Mouse (Mus musculus) heart, embryonic 10.5 days (tissue): Measurements from ENCODE around the gene Fam173a. TPM values are rescaled to one million over a fixed set of nuclear protein-coding genes. Genes with fewer than 3 reads are reported as not detected.

Experiments
- DNase-seq: peaks from one replicate; pipeline ENCODE4 v3.0.0-alpha.2; 2017; ENCODE audit warnings: low spot score
- H3K27ac ChIP-seq: fragments of 300-500 bp; sonication (generic); 2 replicates; pipeline ENCODE4 v1.5.1; 2016; ENCODE audit warnings: mild to moderate bottlenecking
- H3K27me3 ChIP-seq: fragments of 300-500 bp; sonication (generic); 2 replicates; pipeline ENCODE4 v1.6.1; 2016; ENCODE audit warnings: mild to moderate bottlenecking; ENCODE audit not compliant: poor library complexity, insufficient read depth, severe bottlenecking
- H3K36me3 ChIP-seq: fragments of 300-500 bp; sonication (generic); 2 replicates; pipeline ENCODE4 v1.6.1; 2016; ENCODE audit warnings: mild to moderate bottlenecking, moderate library complexity
- H3K4me1 ChIP-seq: fragments of 300-500 bp; sonication (generic); 2 replicates; pipeline ENCODE4 v1.6.1; 2016; ENCODE audit warnings: mild to moderate bottlenecking
- H3K4me3 ChIP-seq: fragments of 300-500 bp; sonication (generic); 2 replicates; pipeline ENCODE4 v1.5.1; 2016; ENCODE audit warnings: mild to moderate bottlenecking, moderate library complexity
- H3K9me3 ChIP-seq: fragments of 300-500 bp; sonication (generic); 2 replicates; pipeline ENCODE4 v1.6.1; 2016; ENCODE audit warnings: mild to moderate bottlenecking, moderate library complexity
- WGBS: fragments of 180-500 bp; shearing (Covaris S2); methylation state at CpG from one replicate; pipeline ENCODE4 v1.1.7; 2016; 5-methylcytosine and 5-hydroxymethylcytosine counted together
- polyA plus RNA-seq: library from polyadenylated mRNA; unstranded; fragments of >200 nt; fragmentation: Nextera tagmentation; extraction: Ambion mirVana; gene quantifications from 2 replicates; pipeline ENCODE4 v1.2.1, GENCODE M21; 2016

Fam173a gene
- polyA plus RNA-seq: 74.5 and 74.9 TPM in 2 replicates

DNA sequence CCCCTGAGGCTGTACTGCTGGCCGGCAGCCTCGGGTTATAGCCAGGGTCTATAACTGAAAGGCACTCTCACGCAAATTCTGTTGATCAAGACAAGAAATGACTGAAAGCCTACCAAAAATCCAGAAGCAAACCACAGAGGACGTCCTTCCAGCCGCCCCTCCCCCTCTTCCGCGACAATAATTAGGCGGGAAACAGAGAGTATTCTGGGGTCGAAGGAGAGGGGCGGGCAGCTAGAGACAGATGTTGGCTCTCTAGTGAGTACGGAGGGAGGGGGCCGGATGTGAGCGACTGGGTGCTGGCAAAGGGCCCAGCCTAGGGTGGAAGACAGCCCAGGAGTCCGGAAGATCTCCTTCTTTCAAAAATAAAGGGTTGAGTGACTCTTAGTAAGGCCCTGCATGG, at the start of gene Fam173a:
Gene Fam173a (minus strand): TSS at position 287 of the 400 bp plus-strand sequence.
- Histone ChIP-seq H3K27ac (peak within 1 kb of the TSS; percentile 94), H3K4me1 (peaks cover 61% of the 10 kb centered on the region), H3K27me3 (no peaks in the 10 kb centered on the region), H3K4me3 (peak within 1 kb of the TSS; percentile 79), H3K9me3 (no peaks in the 10 kb centered on the region), H3K36me3 (peaks cover 41% of the 10 kb centered on the region)
- DNase-seq: peak; percentile 88
- 4% methylated on average over 14 of the region's 14 CpGs for WGBS

DNA sequence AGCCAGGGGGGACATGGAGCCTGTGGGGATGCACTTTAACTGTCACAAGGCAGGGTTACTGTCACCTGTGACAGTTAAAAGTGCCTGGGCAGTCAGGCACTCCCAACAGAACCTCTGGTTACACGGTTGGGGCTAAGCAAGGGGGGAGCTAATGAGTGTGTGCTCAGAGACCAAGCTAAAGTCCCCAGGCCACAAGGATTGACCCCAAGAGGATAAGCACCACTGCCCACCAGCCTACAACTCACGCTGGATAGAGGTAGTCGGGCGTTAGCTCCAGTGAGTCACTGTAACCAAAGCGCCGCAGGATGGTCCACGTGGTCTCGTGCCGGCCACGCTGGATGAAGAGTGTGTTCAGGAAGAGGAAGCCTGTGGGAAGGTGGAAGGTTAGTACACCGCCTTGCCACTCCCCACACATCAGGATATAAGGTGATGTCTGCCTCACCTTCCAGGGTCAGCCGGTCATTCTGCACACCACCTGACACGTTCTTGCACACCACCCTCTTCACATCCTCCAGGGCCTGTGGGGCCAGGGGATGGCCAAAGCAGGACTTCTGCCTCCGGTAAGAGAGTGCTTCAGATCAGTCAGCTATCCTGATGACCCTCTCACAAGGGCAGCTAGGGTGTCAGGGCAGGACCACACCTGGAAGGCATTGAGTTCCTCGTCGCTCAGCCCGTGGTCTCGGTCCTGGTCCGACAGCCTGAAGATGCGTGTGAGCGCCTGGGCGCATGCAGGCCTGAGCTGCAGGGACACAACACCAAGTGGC, 48.6 kb upstream of the Fam173a start, which contains the start of gene Gm20683:
Gene Gm20683 (minus strand): TSS at position 647 of the 764 bp plus-strand sequence.
- Histone ChIP-seq H3K27me3 (no peaks in the 10 kb centered on the region), H3K36me3 (peaks cover 67% of the 10 kb centered on the region), H3K27ac (no peak within 1 kb of the TSS), H3K4me3 (no peak within 1 kb of the TSS), H3K9me3 (no peaks in the 10 kb centered on the region), H3K4me1 (peaks cover 55% of the 10 kb centered on the region)
- 95% methylated on average over 22 of the region's 22 CpGs for WGBS
- DNase-seq: no peak

DNA sequence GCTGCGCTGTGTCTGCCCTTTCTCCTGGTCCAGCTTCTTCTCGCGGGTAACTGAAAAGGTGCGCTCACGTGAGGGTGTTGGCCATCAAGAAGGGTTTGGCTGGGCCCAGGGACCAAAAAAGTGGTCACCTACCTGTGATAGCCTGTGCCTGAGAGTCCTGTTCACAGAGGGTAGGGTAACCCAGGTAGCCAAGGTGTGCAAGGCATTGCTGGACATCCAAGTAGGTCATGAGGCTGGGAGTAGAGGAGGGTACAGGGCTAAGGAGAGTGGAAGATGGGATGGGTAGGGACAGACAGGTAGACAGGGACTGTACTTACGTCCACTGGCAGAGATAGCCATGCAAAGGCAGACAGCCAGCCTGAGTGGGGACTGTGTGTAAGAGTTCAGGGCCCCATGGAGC, 47.8 kb upstream of the Fam173a start:
- 96% methylated on average over 6 of the region's 6 CpGs for WGBS
- H3K27ac ChIP-seq: no peak overlapping the region
- H3K4me3 ChIP-seq: no peak overlapping the region
- peaks cover 67% of the 10 kb centered on the region for H3K36me3 ChIP-seq
- H3K4me1 ChIP-seq: peaks cover 63% of the 10 kb centered on the region
- no peaks in the 10 kb centered on the region for H3K9me3 ChIP-seq
- no peaks in the 10 kb centered on the region for H3K27me3 ChIP-seq
- DNase-seq: no peak

DNA sequence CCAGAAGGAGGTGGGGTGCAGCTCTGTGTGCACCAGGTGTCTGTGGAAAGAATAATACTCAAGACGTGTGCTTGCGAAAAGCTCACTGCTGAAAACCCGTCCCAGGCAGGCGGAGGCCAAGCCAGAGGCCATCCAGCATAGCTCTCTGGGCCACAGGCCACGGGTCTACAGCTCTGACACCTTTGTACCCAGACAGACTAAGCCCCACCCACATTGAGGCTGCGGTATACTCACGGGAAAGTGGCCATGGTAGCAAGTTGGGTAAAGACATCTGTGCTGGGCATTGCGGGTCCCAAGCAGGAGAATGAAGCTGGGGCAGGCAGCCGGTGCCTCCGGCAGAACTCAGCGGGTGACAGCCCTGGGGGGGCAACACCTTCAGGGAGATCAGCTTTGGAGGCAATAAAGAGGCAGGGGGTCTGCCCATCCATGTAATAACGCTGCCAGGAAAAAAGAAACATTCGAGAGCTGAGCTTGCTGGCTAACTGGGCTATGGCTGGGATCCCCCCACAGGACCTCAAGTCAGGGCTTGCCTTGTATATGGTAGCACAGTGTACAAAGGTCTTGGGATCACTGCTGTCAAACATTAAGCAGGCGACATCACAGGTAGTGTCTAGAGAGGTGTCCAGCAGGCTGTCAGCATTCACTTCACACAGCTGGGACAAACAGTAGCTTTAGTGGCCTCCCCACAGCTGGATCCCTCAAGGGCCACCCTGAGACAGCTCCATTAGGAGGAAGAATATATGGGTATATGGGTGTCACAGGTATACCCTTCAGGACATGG, 46.9 kb upstream of the Fam173a start:
- DNase-seq: no peak
- Histone ChIP-seq H3K36me3 (peaks cover 70% of the 10 kb centered on the region), H3K27ac (no peak overlapping the region), H3K9me3 (no peaks in the 10 kb centered on the region), H3K27me3 (no peaks in the 10 kb centered on the region), H3K4me3 (no peak overlapping the region), H3K4me1 (peaks cover 66% of the 10 kb centered on the region)
- WGBS: 88% methylated on average over 14 of the region's 14 CpGs

DNA sequence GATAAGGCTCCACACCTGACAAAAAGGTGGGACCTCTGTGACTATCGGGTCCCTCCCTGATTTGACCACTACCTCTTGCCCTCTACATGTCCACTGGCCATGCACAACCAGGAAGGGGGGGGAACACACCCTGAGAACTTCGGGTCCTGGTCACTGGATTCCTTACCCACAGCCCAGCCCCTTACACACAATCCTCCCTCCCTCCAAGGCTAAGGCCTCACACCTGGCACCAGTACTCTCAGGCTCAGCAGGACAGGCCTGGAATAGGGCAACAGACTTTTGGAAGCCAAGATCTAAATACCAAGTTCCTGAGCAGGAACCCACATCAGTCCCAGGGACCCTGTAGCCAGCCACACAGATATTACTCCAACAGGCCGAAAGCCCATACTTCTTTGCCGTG, 46.2 kb upstream of the Fam173a start:
- H3K36me3 ChIP-seq: peaks cover 70% of the 10 kb centered on the region
- H3K27me3 ChIP-seq: no peaks in the 10 kb centered on the region
- H3K4me3 ChIP-seq: no peak overlapping the region
- WGBS: 84% methylated on average over 4 of the region's 4 CpGs
- H3K9me3 ChIP-seq: no peaks in the 10 kb centered on the region
- H3K4me1 ChIP-seq: peaks cover 73% of the 10 kb centered on the region
- H3K27ac ChIP-seq: no peak overlapping the region
- no peak for DNase-seq

DNA sequence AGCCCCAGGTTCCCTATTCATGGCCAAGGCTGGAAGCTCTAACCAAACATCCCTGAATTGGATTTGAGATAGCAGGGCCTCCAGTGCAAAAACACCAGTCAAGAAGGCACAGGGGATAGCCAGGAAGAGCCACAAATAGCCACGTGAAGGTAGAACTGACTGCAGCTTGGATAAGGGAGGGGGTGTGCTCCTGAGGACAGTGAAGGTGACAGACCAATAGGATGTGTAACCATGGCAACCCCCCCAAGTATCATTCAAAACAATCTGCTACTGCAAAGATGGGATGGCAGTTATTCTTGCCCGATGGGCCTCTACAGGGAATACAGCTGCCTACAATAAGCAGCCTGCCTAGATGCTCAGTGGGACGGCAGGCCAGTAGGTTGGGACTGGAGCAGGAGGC, 44.8 kb upstream of the Fam173a start:
- Histone ChIP-seq H3K27ac (peak overlapping the region; percentile 84), H3K4me1 (peaks cover 68% of the 10 kb centered on the region), H3K27me3 (no peaks in the 10 kb centered on the region), H3K4me3 (peak overlapping the region; percentile 57), H3K9me3 (no peaks in the 10 kb centered on the region), H3K36me3 (peaks cover 65% of the 10 kb centered on the region)
- 44% methylated on average over 3 of the region's 3 CpGs for WGBS
- no peak for DNase-seq

DNA sequence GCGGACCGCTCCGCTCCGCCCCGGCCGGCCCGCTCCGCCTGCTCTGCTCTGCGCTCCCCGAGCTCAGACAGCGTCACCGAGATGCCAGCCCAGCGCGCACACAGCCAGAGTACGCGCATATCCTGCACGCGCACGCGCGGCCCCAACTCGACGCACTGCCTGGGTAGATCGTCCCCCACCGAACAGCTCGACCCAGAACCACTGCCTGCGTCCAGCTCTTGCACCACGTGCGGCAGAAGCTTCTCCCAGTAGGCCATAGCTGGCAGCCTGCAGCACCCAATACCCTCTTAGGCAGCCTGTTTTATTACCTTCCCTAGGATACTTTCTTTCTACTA, 44.3 kb upstream of the Fam173a start, which contains the start of gene Rhbdl1:
Gene Rhbdl1 (minus strand): TSS at position 220 of the 335 bp plus-strand sequence.
- Histone ChIP-seq H3K4me3 (peak within 1 kb of the TSS; percentile 57), H3K4me1 (peaks cover 69% of the 10 kb centered on the region), H3K9me3 (no peaks in the 10 kb centered on the region), H3K36me3 (peaks cover 60% of the 10 kb centered on the region), H3K27me3 (no peaks in the 10 kb centered on the region), H3K27ac (peak within 1 kb of the TSS; percentile 84)
- WGBS: 2% methylated on average over 29 of the region's 29 CpGs
- DNase-seq: no peak

DNA sequence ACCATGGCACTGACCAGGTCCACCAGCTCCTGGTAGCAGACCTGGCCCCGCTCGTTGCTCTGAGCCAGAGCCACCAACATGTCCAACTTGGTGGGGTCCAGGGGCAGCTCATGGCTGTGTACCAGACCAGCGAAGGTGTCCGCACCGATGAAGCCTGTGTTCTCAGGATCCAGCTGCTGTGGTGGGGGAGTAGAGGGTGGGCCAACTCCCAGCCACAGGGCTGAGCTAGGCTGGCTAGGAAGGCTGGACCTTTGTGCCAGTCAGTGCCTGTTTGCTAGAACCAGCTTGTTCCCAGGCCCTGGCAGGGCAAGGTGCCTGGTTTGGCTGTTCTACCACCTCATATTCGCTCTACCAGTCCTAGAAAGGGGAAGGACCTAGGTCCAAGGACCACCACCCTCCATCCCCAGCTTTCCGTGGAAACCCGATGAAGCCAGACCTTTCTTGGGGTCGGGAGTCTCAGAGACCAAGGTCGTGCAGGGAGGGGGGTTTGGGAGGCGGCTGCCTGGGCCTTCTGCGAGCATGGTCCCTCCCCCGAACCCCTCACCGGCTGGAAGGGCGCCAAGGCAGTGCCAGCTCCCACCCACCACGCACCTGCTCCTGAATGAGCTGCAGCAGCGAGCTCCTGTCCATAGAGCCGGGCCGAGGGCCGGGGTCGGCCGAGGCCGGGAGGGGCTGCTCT, 43.8 kb upstream of the Fam173a start:
- 23% methylated on average over 23 of the region's 23 CpGs for WGBS
- H3K4me1 ChIP-seq: peaks cover 71% of the 10 kb centered on the region
- peaks cover 59% of the 10 kb centered on the region for H3K36me3 ChIP-seq
- H3K4me3 ChIP-seq: peak overlapping the region; percentile 57
- no peaks in the 10 kb centered on the region for H3K9me3 ChIP-seq
- H3K27ac ChIP-seq: peak overlapping the region; percentile 84
- no peak for DNase-seq
- H3K27me3 ChIP-seq: no peaks in the 10 kb centered on the region

DNA sequence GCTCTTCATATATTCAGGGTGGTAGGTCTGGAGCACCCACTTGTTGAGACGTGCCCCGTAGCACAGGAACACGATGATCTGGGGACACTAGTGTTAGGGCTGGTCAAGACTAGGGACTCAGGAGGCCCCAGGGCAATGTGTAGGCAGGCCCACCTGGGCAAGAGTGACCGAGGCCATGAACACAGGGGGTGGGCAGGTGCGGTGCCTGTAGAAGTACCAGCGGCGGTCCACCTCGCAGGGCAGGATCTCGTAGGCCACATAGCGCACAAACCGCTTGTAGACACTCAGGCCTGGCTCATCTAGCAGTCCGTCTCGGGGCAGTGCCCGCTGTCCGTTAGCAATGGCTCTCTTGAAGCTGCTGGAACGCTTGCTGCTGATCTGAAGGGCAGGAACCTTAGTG, 43.1 kb upstream of the Fam173a start:
- peak overlapping the region; percentile 57 for H3K4me3 ChIP-seq
- peak overlapping the region; percentile 84 for H3K27ac ChIP-seq
- H3K9me3 ChIP-seq: no peaks in the 10 kb centered on the region
- H3K27me3 ChIP-seq: no peaks in the 10 kb centered on the region
- H3K4me1 ChIP-seq: peaks cover 77% of the 10 kb centered on the region
- 95% methylated on average over 16 of the region's 16 CpGs for WGBS
- peaks cover 59% of the 10 kb centered on the region for H3K36me3 ChIP-seq
- DNase-seq: no peak

DNA sequence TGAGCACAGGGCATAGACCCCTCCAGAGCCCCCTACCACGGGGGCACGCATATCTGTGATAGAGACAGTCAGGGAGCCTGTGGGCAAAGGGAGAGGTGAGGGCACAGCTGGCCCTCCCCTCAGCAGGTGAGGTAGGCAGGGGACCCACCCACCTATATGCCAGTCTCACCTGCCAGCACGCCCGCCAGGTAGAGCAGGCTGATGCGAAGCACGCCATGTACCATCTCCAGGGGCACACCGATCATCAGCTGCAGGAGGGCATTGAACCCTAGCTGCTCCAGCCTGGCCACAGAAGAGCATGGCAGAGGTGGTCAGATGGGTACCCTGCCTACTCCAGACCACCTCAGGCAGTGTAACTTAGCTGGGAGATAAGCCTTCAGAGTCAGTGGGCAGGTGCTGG, 42.6 kb upstream of the Fam173a start:
- DNase-seq: no peak
- Histone ChIP-seq H3K4me3 (peak overlapping the region; percentile 86), H3K36me3 (peaks cover 59% of the 10 kb centered on the region), H3K4me1 (peaks cover 77% of the 10 kb centered on the region), H3K27me3 (no peaks in the 10 kb centered on the region), H3K9me3 (no peaks in the 10 kb centered on the region), H3K27ac (no peak overlapping the region)
- WGBS: 96% methylated on average over 7 of the region's 7 CpGs

DNA sequence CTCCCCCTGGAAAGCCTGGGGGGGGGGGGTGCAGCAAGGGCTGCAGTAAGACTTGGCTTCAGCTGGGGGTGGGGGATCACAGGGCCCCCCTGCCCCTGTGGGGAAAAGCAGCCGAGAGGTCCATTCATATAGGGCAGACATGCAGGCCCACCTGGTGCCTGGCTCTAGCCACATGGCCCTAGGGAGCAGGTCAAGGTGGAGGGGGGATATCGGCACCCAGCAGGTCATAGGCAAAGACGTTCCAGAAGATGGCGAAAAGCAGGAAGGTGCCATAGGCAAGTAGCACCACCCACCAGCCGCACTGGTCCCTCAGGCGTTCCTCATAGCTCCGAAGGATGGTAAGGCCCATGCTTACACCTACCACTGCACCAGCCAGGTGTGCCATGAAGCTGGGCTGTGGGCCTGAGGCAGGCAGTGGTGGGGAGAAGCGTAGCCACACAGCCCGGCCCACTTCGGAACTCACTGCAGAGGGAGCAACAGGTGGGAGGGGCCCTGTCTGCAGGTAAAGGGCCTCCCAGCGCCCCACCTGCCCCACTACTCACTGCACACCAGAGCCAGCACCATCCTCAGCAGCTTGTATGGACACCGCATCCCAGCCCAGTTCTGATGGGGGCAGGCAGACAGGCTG, 42.0 kb upstream of the Fam173a start:
- DNase-seq: no peak
- Histone ChIP-seq H3K9me3 (no peaks in the 10 kb centered on the region), H3K4me1 (peaks cover 78% of the 10 kb centered on the region), H3K4me3 (peak overlapping the region; percentile 86), H3K27ac (peak overlapping the region; percentile 98), H3K27me3 (no peaks in the 10 kb centered on the region), H3K36me3 (peaks cover 59% of the 10 kb centered on the region)
- WGBS: 89% methylated on average over 12 of the region's 12 CpGs

DNA sequence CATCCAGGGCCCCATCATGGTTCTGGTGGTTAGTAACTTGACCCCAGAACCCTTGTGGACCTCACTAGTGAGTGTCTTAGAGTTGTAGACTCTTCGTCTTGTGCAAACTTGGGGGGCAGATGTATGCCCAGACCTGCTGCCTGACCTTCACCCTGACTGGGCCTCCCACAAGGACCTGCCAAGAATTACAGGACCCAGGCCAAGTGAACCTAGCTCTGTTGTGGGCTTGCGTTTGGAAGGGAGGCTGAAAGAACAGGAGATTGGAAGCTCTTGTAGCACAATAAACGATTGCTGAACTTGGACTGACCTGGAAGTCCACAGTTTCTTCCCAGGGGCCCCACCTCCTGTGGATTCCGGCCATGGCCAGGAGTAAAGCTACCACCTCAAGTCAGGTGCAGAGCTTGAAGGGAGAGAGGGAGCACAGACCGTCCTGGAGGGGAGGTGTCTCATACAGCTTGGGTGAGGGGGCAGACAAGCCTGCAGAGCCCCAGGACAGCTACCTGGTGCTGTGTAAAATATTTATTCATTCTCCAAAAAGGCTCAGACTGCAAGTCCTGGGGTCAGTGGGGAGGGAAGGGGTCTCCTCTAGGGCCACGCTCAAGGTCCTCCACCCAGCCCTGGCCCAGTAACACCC, 41.4 kb upstream of the Fam173a start:
- H3K4me3 ChIP-seq: peak overlapping the region; percentile 86
- peaks cover 54% of the 10 kb centered on the region for H3K36me3 ChIP-seq
- no peak for DNase-seq
- H3K9me3 ChIP-seq: no peaks in the 10 kb centered on the region
- no peaks in the 10 kb centered on the region for H3K27me3 ChIP-seq
- 46% methylated on average over 6 of the region's 6 CpGs for whole genome bisulfite sequencing
- H3K4me1 ChIP-seq: peaks cover 76% of the 10 kb centered on the region
- H3K27ac ChIP-seq: peak overlapping the region; percentile 98
